In genomic region chr17:35672527-35672926, GRCm38 (mm10) we compare ENCODE assay signal across 9 mouse cellular contexts. TPM values are rescaled to one million over a fixed set of nuclear protein-coding genes. Genes with fewer than 3 reads are reported as not detected.
DNase-seq lines count a peak whose midpoint lies in the region; ATAC-seq and TF ChIP-seq lines count a peak whose summit lies in the region.
"Had no signal": no experiment of that assay in that cellular context is flagged by ENCODE, and none has a peak within 500 bp of the region (broad histone marks: within the 10 kb centered on the region; RNA-seq: fewer than 3 reads in every experiment).

No protein-coding gene starts in this region.

- H3K9me3 ChIP-seq in kidney, postnatal 0 days (replicated peaks; ENCODE audit: low read length), result no peaks in the 10 kb centered on the region
- no peaks in the 10 kb centered on the region for H3K9me3 ChIP-seq in embryonic facial prominence, embryonic 14.5 days (ENCODE audit: control insufficient read depth, low read length)
- no peaks in the 10 kb centered on the region for H3K9me3 ChIP-seq in liver, embryonic 14.5 days (ENCODE audit: control insufficient read depth, low read length)

- TF ChIP-seq EP300 in liver, embryonic 14.5 days (IDR thresholded peaks at IDR 0.05; ENCODE audit: low read depth), result no peak

- ATAC-seq in kidney, postnatal 0 days (replicated peaks; ENCODE audit: low FRiP score, low read depth), result no peak
- no peak for ATAC-seq in embryonic facial prominence, embryonic 14.5 days (ENCODE audit: low read depth)
- ATAC-seq in liver, embryonic 14.5 days (ENCODE audit: insufficient read depth), result no peak

- H3K27ac ChIP-seq in kidney, postnatal 0 days, result no peak overlapping the region
- H3K27ac ChIP-seq in embryonic facial prominence, embryonic 14.5 days (replicated peaks; ENCODE audit: low read depth, low read length), result no peak overlapping the region
- H3K27ac ChIP-seq in liver, embryonic 14.5 days, result no peak overlapping the region

- WGBS in kidney, postnatal 0 days, result 85% methylated on average over 6 of the region's 6 CpGs
- 79% methylated on average over 6 of the region's 6 CpGs for WGBS in embryonic facial prominence, embryonic 14.5 days
- WGBS in liver, embryonic 14.5 days (ENCODE audit: insufficient replicate concordance), result 89% methylated on average over 6 of the region's 6 CpGs

- H3K9ac ChIP-seq in kidney, postnatal 0 days (ENCODE audit: low read depth, low read length), result peak overlapping the region; percentile 69; the same call in 1 of the 2 replicates
- no peak overlapping the region for H3K9ac ChIP-seq in embryonic facial prominence, embryonic 14.5 days (ENCODE audit: low read depth, low read length)
- no peak overlapping the region for H3K9ac ChIP-seq in liver, embryonic 14.5 days (replicated peaks)

- DNase-seq in cerebellum, adult 9-11 months, result peak; percentile 59
- DNase-seq in cerebellum, postnatal 4 days (ENCODE audit: low spot score in 2 of 2), result no peak
- no peak for DNase-seq in kidney, postnatal 0 days (ENCODE audit: low spot score)
- no peak for DNase-seq in kidney, postnatal 10 days
- DNase-seq in embryonic facial prominence, embryonic 14.5 days (ENCODE audit: low spot score), result no peak
- DNase-seq in liver, embryonic 14.5 days (ENCODE audit: low read depth in 3 of 3, low spot score in 3 of 3), result no peak
- no peak for DNase-seq in ovary, postnatal 10 days (ENCODE audit: low spot score)
- DNase-seq in cerebellum, adult 18-20 months, result no peak
- DNase-seq: left cerebral cortex, postnatal 4 days had no signal

- no peaks in the 10 kb centered on the region for H3K27me3 ChIP-seq in kidney, postnatal 0 days (ENCODE audit: insufficient read depth, low read length)
- H3K27me3 ChIP-seq in embryonic facial prominence, embryonic 14.5 days (replicated peaks; ENCODE audit: control insufficient read depth, insufficient read depth, low read length), result no peaks in the 10 kb centered on the region
- H3K27me3 ChIP-seq in liver, embryonic 14.5 days (ENCODE audit: control insufficient read depth, insufficient read depth, low read length), result no peaks in the 10 kb centered on the region

- no peak overlapping the region for H3K4me3 ChIP-seq in kidney, postnatal 0 days (replicated peaks; ENCODE audit: low read depth, low read length)
- peak overlapping the region; percentile 56; the same call in 1 of the 2 replicates for H3K4me3 ChIP-seq in embryonic facial prominence, embryonic 14.5 days (ENCODE audit: low read depth, low read length)
- no peak overlapping the region for H3K4me3 ChIP-seq in liver, embryonic 14.5 days (ENCODE audit: insufficient read depth in 1 of 2, low read depth in 2 of 2, low read length in 2 of 2)

- H3K4me1 ChIP-seq in kidney, postnatal 0 days (replicated peaks; ENCODE audit: insufficient read depth, low read length), result peaks cover 8% of the 10 kb centered on the region; the same call in 1 of the 2 replicates
- H3K4me1 ChIP-seq in embryonic facial prominence, embryonic 14.5 days (ENCODE audit: control insufficient read depth, insufficient read depth, low read length), result 0 out of 2 replicates have a peak, but pooled peaks cover 4% of the 10 kb centered on the region
- peaks cover 4 to 12% of the 10 kb centered on the region in 2 experiments; a peak in 2 of 4 replicates for H3K4me1 ChIP-seq in liver, embryonic 14.5 days (replicated peaks; ENCODE audit: control insufficient read depth in 2 of 2, insufficient read depth in 2 of 2, low read length in 1 of 2)

- no peak overlapping the region; the same call in 1 of the 2 replicates for H3K4me2 ChIP-seq in kidney, postnatal 0 days (ENCODE audit: low read length)
- H3K4me2 ChIP-seq in embryonic facial prominence, embryonic 14.5 days (ENCODE audit: low read depth, low read length), result peak overlapping the region; percentile 79
- peak overlapping the region; percentile 63 for H3K4me2 ChIP-seq in liver, embryonic 14.5 days (ENCODE audit: low read depth)

- H3K36me3 ChIP-seq in kidney, postnatal 0 days (ENCODE audit: insufficient read depth, low read length), result no peaks in the 10 kb centered on the region
- H3K36me3 ChIP-seq in embryonic facial prominence, embryonic 14.5 days (ENCODE audit: control insufficient read depth, insufficient read depth, low read length), result peaks cover 12% of the 10 kb centered on the region; the same call in 1 of the 2 replicates
- no peaks in the 10 kb centered on the region for H3K36me3 ChIP-seq in liver, embryonic 14.5 days (replicated peaks; ENCODE audit: control insufficient read depth, insufficient read depth, low read depth)

- TF ChIP-seq CTCF in kidney, postnatal 0 days (IDR thresholded peaks at IDR 0.05; ENCODE audit: low read depth), result no peak
- TF ChIP-seq CTCF in liver, embryonic 14.5 days (IDR thresholded peaks at IDR 0.05; ENCODE audit: low read depth), result no peak

RNA-seq across cellular contexts. Expression of gene Gtf2h4, which starts 1.0 kb away (rescaled TPM):
- 35.6 and 36.5 TPM in 2 replicates for polyA plus RNA-seq in kidney, postnatal 0 days (2015; fragmentation: Nextera tagmentation; extraction: Ambion mirVana)
- polyA plus RNA-seq in embryonic facial prominence, embryonic 14.5 days (2014; fragmentation: Nextera tagmentation; extraction: Ambion mirVana), result 34.8 and 35.3 TPM in 2 replicates
- polyA plus RNA-seq in liver, embryonic 14.5 days (2012; rRNA removed), result 17.8 and 18.0 TPM in 2 replicates
- 23.1 and 26.8 TPM in 2 replicates for polyA plus RNA-seq in liver, embryonic 14.5 days (2014; fragmentation: Nextera tagmentation; extraction: Ambion mirVana)

RNA-seq across cellular contexts. Expression of gene Vars2, which starts 5.1 kb away (rescaled TPM):
- polyA plus RNA-seq in kidney, postnatal 0 days (2015; fragmentation: Nextera tagmentation; extraction: Ambion mirVana), result 12.7 and 13.5 TPM in 2 replicates
- polyA plus RNA-seq in embryonic facial prominence, embryonic 14.5 days (2014; fragmentation: Nextera tagmentation; extraction: Ambion mirVana), result 14.2 and 15.1 TPM in 2 replicates
- polyA plus RNA-seq in liver, embryonic 14.5 days (2012; rRNA removed), result 7.1 and 7.8 TPM in 2 replicates
- 4.0 and 5.8 TPM in 2 replicates for polyA plus RNA-seq in liver, embryonic 14.5 days (2014; fragmentation: Nextera tagmentation; extraction: Ambion mirVana)

RNA-seq across cellular contexts. Expression of gene Mucl3, which starts 29.0 kb away (rescaled TPM):
- polyA plus RNA-seq in kidney, postnatal 0 days (2015; fragmentation: Nextera tagmentation; extraction: Ambion mirVana), result 0.11 and 0.13 TPM in 2 replicates
- 0.08 TPM in 2 replicates for polyA plus RNA-seq in embryonic facial prominence, embryonic 14.5 days (2014; fragmentation: Nextera tagmentation; extraction: Ambion mirVana)
- polyA plus RNA-seq in liver, embryonic 14.5 days (2012; rRNA removed), result 0.02 TPM in 1 of 2 replicates, not detected in the other
- not detected in 2 replicates for polyA plus RNA-seq in liver, embryonic 14.5 days (2014; fragmentation: Nextera tagmentation; extraction: Ambion mirVana)

RNA-seq across cellular contexts. Expression of gene Ddr1, which starts 31.9 kb away (rescaled TPM):
- polyA plus RNA-seq in kidney, postnatal 0 days (2015; fragmentation: Nextera tagmentation; extraction: Ambion mirVana), result 89.1 and 94.3 TPM in 2 replicates
- 50.6 and 54.1 TPM in 2 replicates for polyA plus RNA-seq in embryonic facial prominence, embryonic 14.5 days (2014; fragmentation: Nextera tagmentation; extraction: Ambion mirVana)
- 1.1 TPM in 2 replicates for polyA plus RNA-seq in liver, embryonic 14.5 days (2012; rRNA removed)
- polyA plus RNA-seq in liver, embryonic 14.5 days (2014; fragmentation: Nextera tagmentation; extraction: Ambion mirVana), result 1.6 and 1.7 TPM in 2 replicates

RNA-seq across cellular contexts. Expression of gene Gm9573, which starts 46.1 kb away (rescaled TPM):
- polyA plus RNA-seq in kidney, postnatal 0 days (2015; fragmentation: Nextera tagmentation; extraction: Ambion mirVana), result not detected in 2 replicates
- polyA plus RNA-seq in embryonic facial prominence, embryonic 14.5 days (2014; fragmentation: Nextera tagmentation; extraction: Ambion mirVana), result 0.04 TPM in 1 of 2 replicates, not detected in the other
- not detected in 2 replicates for polyA plus RNA-seq in liver, embryonic 14.5 days (2012; rRNA removed)
- polyA plus RNA-seq in liver, embryonic 14.5 days (2014; fragmentation: Nextera tagmentation; extraction: Ambion mirVana), result not detected in 2 replicates
